Mouse (Mus musculus) cerebellum, adult 2 months (tissue): ENCODE data around the gene Vwde. TPM values are rescaled to one million over a fixed set of nuclear protein-coding genes. Genes with fewer than 3 reads are reported as not detected.
A peak's percentile ranks its signal among the peaks of the same experiment; 100 is the strongest.

Experiments
- DNase-seq, 2 experiments: peaks; one replicate each; pipeline ENCODE4 v3.0.0; 2021
- H3K27ac ChIP-seq: fragments of 200-500 bp; 2 replicates; pipeline ENCODE4 v1.5.1; 2012; ENCODE audit warnings: low read length, control low read depth, inconsistent platforms; ENCODE audit not compliant: insufficient read depth
- H3K27me3 ChIP-seq: fragments of 200-500 bp; 2 replicates; pipeline ENCODE4 v1.6.1; 2012; ENCODE audit warnings: inconsistent platforms, mild to moderate bottlenecking, low read length, moderate library complexity; ENCODE audit not compliant: control insufficient read depth, insufficient read depth
- H3K4me1 ChIP-seq: fragments of 200-500 bp; 2 replicates; pipeline ENCODE4 v1.6.1; 2011; ENCODE audit warnings: low read length; ENCODE audit not compliant: control insufficient read depth, insufficient read depth
- H3K4me3 ChIP-seq: fragments of 200-500 bp; replicated peaks from 2 replicates; pipeline ENCODE3; 2011; ENCODE audit warnings: mild to moderate bottlenecking, low read depth, low read length, control low read depth; ENCODE audit not compliant: insufficient read depth
- CTCF ChIP-seq: fragments of 200-500 bp; IDR thresholded peaks from 2 replicates; pipeline ENCODE4 v1.5.1; 2011; ENCODE audit warnings: low read depth, mild to moderate bottlenecking, control low read depth, low read length, moderate library complexity, borderline replicate concordance; ENCODE audit not compliant: insufficient read depth
- POLR2A ChIP-seq: fragments of 200-500 bp; IDR thresholded peaks from 2 replicates; pipeline ENCODE4 v1.6.1; 2011; ENCODE audit warnings: low read length, control low read depth, borderline replicate concordance; ENCODE audit not compliant: insufficient read depth
- WGBS: fragments of 180-500 bp; shearing (Covaris S2); methylation state at CpG from one replicate; pipeline ENCODE4 v1.1.7; 2018; 5-methylcytosine and 5-hydroxymethylcytosine counted together
- polyA plus RNA-seq: library from polyadenylated mRNA; depleted of rRNA; stranded (reverse); fragments of >200 nt; gene quantifications from 2 replicates; pipeline ENCODE4 v1.2.3, GENCODE M21; 2012; rRNA removed

Vwde gene
- polyA plus RNA-seq, 1 experiment = 0.79 TPM

DNA sequence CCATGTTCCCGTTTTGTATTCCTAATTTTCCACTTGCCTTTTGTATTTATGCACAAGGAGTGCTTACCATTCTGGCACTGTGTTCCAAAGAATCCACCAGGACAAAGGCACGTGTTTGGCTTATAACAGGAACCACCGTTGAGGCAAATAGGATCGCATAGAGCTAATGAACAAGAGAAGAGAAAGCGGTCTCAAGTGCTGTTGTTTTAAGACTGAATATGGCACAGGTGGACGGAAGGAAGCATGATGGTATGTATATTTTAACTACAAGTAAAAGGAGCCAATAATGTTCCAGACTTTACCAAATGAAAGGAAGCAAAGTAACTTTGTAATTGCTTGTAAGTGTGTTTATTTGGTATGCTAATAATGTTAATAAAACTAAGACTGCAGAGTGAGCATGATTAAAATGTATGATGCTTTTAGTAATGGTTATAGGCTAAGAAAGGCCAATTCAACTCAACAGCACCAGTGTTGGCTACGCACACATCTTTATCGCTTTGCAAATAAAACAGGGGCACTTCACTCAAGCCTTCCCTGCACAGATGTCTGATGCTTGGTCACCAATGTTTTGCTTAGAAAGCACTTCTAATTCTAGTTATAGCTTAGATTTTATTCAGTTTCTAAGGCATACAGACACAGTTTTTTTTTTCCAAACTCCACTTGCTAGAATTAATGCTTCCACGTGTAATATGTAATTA lies 58.4 kb downstream of the Vwde start:
- no peak for DNase-seq
- TF ChIP-seq CTCF (no peak), POLR2A (no peak)
- H3K27me3 ChIP-seq = no peaks in the 10 kb centered on the region
- H3K4me1 ChIP-seq = no peaks in the 10 kb centered on the region
- WGBS = 71% methylated on average over 9 of the region's 9 CpGs
- no peak overlapping the region for H3K4me3 ChIP-seq
- H3K27ac ChIP-seq = no peak overlapping the region

DNA sequence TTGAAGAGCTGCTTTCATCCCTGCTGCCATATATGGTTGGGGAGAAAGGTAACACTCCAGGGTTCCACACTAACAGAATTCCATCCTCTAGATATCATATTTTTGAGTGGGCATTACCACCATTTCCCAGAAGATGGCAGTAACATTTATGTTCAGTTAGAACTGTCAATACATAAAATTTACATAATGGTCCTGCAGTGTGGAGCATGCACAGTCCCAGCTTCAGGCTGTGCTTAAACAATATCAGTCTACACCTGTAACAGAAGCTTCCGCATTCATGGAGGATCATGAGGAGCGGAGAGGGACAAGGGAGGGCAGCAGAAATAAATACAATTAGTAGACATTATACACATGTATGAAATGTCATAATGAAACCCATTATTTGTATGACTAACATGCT lies 65.3 kb downstream of the Vwde start:
- no peak for DNase-seq
- WGBS = 73% methylated on average over 2 of the region's 2 CpGs
- no peaks in the 10 kb centered on the region for H3K4me1 ChIP-seq

DNA sequence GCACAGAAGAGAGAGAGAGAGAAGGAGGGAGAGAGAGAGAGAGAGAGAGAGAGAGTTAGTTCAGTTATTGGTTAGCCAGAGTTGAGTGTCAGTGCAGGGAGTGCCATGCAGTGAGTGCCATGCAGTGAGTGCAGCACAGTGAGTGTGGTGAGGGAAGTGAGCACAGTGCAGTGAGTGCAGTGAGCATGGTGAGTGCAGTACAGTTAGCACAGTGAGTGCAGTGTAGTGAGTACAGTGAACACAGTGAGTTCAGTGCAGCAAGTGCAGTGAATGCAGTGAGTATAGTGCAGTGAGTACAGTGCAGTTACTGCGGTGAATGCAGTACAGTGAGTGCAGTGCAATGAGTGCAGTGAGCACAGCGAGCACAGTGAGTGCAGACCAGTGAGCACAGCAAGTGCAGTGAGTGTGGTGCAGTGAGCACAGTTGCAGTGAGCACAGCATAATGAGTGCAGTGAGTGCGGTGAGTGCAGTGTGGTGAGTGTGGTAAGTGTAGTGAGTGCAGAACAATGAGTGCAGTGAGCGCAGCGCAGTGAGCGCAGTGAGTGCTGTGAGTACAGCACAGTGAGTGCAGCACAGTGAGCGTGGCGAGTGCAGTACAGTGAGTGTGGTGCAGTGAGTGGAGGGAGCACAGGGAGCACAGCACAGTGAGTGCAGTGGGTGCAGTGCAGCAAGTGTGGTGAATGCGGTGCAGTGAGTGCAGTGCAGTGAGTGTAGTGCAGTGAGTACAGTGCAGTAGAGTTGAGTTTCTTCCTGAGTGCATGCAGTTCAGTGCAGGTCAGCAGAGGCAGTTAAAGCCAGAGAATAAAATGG lies 70.7 kb downstream of the Vwde start:
- 96% methylated on average over 9 of the region's 9 CpGs for WGBS
- H3K4me1 ChIP-seq = no peaks in the 10 kb centered on the region
- H3K27me3 ChIP-seq = no peaks in the 10 kb centered on the region
- no peak for TF ChIP-seq POLR2A
- TF ChIP-seq CTCF = no peak
- H3K4me3 ChIP-seq = no peak overlapping the region
- H3K27ac ChIP-seq = no peak overlapping the region
- DNase-seq = no peak

More for the DNA sequence above, 65.3 kb downstream of the Vwde start:
- no peak overlapping the region for H3K4me3 ChIP-seq
- no peak for TF ChIP-seq CTCF
- no peak for TF ChIP-seq POLR2A
- no peaks in the 10 kb centered on the region for H3K27me3 ChIP-seq
- H3K27ac ChIP-seq = no peak overlapping the region

DNA sequence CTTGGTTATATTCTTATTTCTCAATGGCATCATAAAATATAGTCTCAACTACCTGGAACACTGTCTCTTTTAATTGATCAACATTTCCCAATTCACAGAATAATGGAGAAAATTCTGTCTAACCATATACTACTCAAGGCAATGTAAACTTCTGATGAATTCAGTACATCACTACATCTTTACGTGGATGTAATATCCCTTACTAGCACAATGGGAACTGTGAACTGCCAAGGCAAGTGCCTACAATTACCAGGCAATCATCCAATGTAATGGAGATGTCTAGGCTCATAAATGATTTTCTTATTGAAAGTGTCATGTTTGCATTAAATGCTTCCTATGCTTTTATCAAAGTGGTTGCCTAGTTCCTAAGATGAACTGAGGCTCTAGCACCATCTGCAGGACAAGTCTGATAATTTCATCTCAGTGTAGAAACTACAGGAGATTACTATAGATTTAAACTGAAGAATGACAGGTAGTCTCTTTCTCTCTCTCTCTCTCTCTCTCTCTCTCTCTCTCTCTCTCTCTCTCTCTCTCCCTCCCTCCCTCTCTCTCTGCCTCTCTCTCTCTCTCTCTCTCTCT lies 72.6 kb downstream of the Vwde start:
- DNase-seq = peak in 1 of 2 experiments; percentile 15
- WGBS = 95% methylated on average over 1 of the region's 1 CpGs
- H3K27ac ChIP-seq = no peak overlapping the region
- no peak overlapping the region for H3K4me3 ChIP-seq
- no peak for TF ChIP-seq POLR2A
- peak; percentile 40; the same call in 1 of the 2 replicates for TF ChIP-seq CTCF
- H3K4me1 ChIP-seq = no peaks in the 10 kb centered on the region
- H3K27me3 ChIP-seq = no peaks in the 10 kb centered on the region

DNA sequence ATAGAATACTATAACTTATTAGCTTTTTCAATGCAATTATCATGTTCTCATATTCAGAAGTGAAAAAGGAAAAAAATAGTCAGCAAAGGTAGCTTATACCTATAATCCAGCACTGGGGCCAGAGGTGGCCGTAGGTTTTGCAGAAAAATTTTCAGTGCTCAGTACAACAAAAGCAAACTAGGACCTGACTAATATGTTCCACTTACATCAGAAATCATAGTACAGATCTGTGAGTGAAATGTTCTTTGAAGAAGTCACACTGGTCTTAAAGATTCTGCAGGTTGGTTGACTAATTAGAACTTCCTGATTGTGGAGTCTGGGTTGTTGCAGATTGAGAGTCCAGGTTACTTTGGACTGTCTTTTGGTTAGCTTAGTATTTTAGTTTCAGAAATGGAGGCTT lies 87.5 kb downstream of the Vwde start:
- no peak overlapping the region for H3K27ac ChIP-seq
- 97% methylated on average over 1 of the region's 1 CpGs for WGBS
- no peak for TF ChIP-seq CTCF
- no peak for TF ChIP-seq POLR2A
- H3K4me1 ChIP-seq = no peaks in the 10 kb centered on the region; the same call in 1 of the 2 replicates
- H3K4me3 ChIP-seq = no peak overlapping the region
- DNase-seq = no peak
- H3K27me3 ChIP-seq = no peaks in the 10 kb centered on the region

DNA sequence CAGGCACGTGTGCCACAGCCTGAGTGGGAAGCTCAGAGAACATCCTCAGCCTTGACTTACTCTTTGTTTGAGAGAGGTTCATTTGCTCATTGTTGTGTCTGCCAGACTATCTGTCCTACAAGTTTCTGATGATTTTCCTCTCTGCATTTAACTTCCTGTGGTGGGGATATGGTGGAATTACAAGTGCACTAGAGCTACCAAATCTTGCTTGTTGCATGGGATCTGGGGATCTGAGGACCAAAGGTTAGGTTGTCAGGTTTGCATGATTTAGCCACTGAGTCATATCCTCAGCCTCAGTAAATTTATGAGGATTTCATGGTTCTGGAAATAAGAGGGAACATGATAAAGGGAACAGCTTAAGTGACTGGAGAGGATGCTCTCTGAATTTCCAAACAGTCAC lies 116.1 kb downstream of the Vwde start:
- Histone ChIP-seq H3K27me3 (no peaks in the 10 kb centered on the region), H3K4me3 (no peak overlapping the region), H3K4me1 (no peaks in the 10 kb centered on the region), H3K27ac (no peak overlapping the region)
- 90% methylated on average over 1 of the region's 1 CpGs for WGBS
- no peak for DNase-seq
- no peak for TF ChIP-seq POLR2A
- no peak for TF ChIP-seq CTCF

Other genes with a start within 250 kb of the Vwde start
- gene Tmem106b, start 155.2 kb downstream of the Vwde start, polyA plus RNA-seq = 52.6 and 64.7 TPM in 2 replicates